Mouse (Mus musculus) hindbrain, embryonic 12.5 days (tissue): ENCODE data around the gene Nlrc5. TPM values are rescaled to one million over a fixed set of nuclear protein-coding genes. Genes with fewer than 3 reads are reported as not detected.
"Not testable (repeated sequence)": the region's sequence is repeated elsewhere in the genome, so short reads cannot be mapped to it uniquely, and the experiment has no call there.

Source experiments
- ATAC-seq: fragments of 200-750 bp; cut with Nextera tagmentation; 2 replicates; pipeline ENCODE4 v1.8.0; 2017; ENCODE audit warnings: moderate TSS enrichment; ENCODE audit not compliant: low FRiP score
- H3K27ac ChIP-seq: fragments of 300-500 bp; sonication (generic); 2 replicates; pipeline ENCODE4 v1.5.1; 2016; ENCODE audit warnings: mild to moderate bottlenecking
- H3K27me3 ChIP-seq: fragments of 300-500 bp; sonication (generic); 2 replicates; pipeline ENCODE4 v1.6.1; 2016; ENCODE audit warnings: mild to moderate bottlenecking
- H3K36me3 ChIP-seq: fragments of 300-500 bp; sonication (generic); 2 replicates; pipeline ENCODE4 v1.6.1; 2016; ENCODE audit warnings: mild to moderate bottlenecking
- H3K4me1 ChIP-seq: fragments of 300-500 bp; sonication (generic); 2 replicates; pipeline ENCODE4 v1.6.1; 2016
- H3K4me2 ChIP-seq: fragments of 300-500 bp; sonication (generic); replicated peaks from 2 replicates; pipeline ENCODE4 v1.6.1; 2016; ENCODE audit warnings: mild to moderate bottlenecking
- H3K4me3 ChIP-seq: fragments of 300-500 bp; sonication (generic); 2 replicates; pipeline ENCODE4 v1.5.1; 2016; ENCODE audit warnings: mild to moderate bottlenecking
- H3K9ac ChIP-seq: fragments of 300-500 bp; sonication (generic); 2 replicates; pipeline ENCODE4 v1.6.1; 2016; ENCODE audit warnings: mild to moderate bottlenecking, moderate library complexity
- H3K9me3 ChIP-seq: fragments of 300-500 bp; sonication (generic); replicated peaks from 2 replicates; pipeline ENCODE4 v1.6.1; 2016; ENCODE audit warnings: mild to moderate bottlenecking
- WGBS: fragments of 180-500 bp; shearing (Covaris S2); methylation state at CpG from one replicate; pipeline ENCODE4 v1.1.7; 2016; 5-methylcytosine and 5-hydroxymethylcytosine counted together
- polyA plus RNA-seq: library from polyadenylated mRNA; unstranded; fragments of >200 nt; fragmentation: Nextera tagmentation; extraction: Ambion mirVana; gene quantifications from 2 replicates; pipeline ENCODE4 v1.2.1, GENCODE M21; 2016

Gene Nlrc5
- polyA plus RNA-seq, 1 experiment from 2014 or later = 0.06 TPM

DNA sequence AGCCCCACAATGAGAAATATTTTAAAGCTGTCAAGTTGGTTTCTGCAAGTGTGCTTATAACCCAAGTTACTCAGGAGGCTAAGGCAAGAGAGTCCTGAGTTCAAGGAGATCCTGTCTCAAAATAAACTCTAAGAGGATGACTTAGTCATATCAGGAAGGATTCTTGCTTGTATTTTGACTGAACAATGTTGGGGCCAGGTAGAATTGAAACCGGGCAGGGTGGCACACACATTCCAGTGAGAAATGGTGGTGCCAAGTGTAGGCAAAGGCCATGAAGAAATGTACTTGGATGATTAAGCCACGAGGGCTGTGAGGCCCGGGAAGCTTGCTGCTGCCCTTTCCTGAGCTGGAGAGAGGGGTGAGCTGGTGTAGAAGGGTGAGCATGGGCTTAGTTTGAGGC is 13.0 kb downstream of the Nlrc5 start:
- H3K4me1 ChIP-seq = no peaks in the 10 kb centered on the region
- no peaks in the 10 kb centered on the region for H3K36me3 ChIP-seq
- ATAC-seq = no peak
- H3K27ac ChIP-seq = no peak overlapping the region
- H3K9me3 ChIP-seq = no peaks in the 10 kb centered on the region
- H3K4me2 ChIP-seq = no peak overlapping the region
- no peak overlapping the region for H3K4me3 ChIP-seq
- no peak overlapping the region for H3K9ac ChIP-seq
- WGBS = 84% methylated on average over 3 of the region's 3 CpGs
- no peaks in the 10 kb centered on the region for H3K27me3 ChIP-seq

DNA sequence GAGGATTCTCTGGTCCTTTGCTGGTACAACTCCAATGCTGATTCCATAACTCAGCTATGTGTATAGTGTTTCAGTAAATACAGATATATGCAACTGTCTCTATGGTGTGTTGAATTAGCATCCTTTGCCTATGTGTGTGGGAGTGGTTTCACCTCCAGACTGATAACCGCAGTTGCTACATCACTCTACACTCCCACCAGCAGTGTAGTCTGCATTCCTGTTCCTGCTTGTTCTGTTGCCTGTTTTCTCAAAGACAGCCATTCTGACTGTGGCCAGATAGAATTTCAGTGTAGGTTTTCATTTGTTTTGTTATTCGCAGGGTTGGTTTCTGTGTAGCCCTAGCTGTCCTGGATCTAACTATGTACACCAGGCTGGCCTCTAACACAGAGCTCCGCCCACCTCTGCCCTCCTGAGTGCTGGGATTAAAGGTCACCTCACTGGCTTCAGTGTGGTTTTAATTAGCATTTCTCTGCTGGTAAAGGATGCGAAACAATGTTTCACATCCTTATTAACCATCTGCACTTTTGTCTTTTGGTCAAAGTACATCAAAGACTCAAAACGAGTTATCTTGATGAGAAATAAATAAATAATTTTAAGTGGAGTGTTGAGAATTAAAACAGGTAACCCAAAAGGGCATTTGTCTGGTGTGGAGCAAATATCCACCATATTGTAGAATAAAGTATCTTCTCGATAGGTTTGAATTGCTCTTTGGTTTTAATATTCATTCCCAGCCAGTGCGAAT is 13.6 kb downstream of the Nlrc5 start:
- Histone ChIP-seq H3K4me1 (no peaks in the 10 kb centered on the region), H3K4me2 (no peak overlapping the region), H3K4me3 (no peak overlapping the region), H3K36me3 (no peaks in the 10 kb centered on the region), H3K27me3 (no peaks in the 10 kb centered on the region), H3K9ac (no peak overlapping the region), H3K27ac (no peak overlapping the region), H3K9me3 (no peaks in the 10 kb centered on the region)
- 77% methylated on average over 7 of the region's 7 CpGs for WGBS
- ATAC-seq = no peak

DNA sequence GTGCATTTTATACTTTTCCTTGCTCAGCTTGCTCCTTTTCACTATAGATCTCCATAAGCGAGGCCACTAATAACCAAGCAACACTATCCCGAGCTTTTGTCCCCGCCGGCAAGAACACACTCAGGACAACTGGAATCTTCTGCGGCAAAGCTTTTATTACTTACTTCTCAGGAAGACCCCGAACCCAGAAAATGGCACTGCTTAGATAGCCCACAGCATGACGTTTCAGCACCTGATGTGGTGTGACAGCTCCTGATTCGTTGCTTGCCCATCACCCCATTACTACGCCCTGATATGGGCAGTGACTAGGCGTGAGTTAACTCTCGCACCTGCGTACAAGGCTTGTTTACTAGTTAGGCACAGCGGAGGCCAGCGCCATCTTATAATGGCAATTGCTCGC is 18.8 kb downstream of the Nlrc5 start:
- H3K9ac ChIP-seq, H3K4me1 ChIP-seq, H3K9me3 ChIP-seq, H3K27ac ChIP-seq, H3K4me3 ChIP-seq, H3K4me2 ChIP-seq, H3K27me3 ChIP-seq, H3K36me3 ChIP-seq, ATAC-seq: not testable (repeated sequence)
- WGBS = 91% methylated on average over 15 of the region's 15 CpGs

DNA sequence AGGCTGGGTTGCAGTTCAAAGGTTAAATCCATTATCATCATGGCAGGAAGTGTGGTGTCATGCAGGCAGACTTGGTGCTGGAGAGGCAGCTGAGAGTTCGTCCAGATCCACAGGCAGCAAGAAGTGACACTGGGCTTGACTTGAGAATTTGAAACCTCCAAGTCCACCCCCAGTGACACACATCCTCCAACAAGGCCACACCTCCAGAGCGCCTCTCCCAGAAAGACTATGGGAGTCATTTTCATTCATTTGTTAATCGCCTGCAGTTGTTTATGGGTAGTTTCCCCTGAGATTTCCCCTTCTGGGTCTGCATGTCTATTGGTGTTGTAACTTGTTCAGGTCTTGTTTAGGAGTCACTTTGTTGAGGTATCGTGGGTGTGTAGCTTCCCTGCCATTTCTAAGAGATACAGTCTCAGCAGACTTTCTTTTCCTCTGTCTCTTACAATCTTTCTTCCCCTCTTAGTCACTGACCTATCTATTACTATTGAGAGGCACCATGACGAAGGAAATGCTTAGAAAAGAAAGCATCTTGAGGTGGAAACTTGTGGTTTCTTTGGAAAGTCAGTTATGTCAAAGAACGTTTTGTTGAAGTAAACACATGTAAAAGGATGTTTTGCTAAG is 19.8 kb downstream of the Nlrc5 start:
- no peak overlapping the region for H3K4me2 ChIP-seq
- H3K4me3 ChIP-seq = no peak overlapping the region
- no peak overlapping the region for H3K27ac ChIP-seq
- no peaks in the 10 kb centered on the region for H3K36me3 ChIP-seq
- no peaks in the 10 kb centered on the region for H3K4me1 ChIP-seq
- WGBS = 85% methylated on average over 6 of the region's 6 CpGs
- H3K9ac ChIP-seq = no peak overlapping the region
- no peaks in the 10 kb centered on the region for H3K27me3 ChIP-seq
- no peaks in the 10 kb centered on the region for H3K9me3 ChIP-seq
- ATAC-seq = no peak

DNA sequence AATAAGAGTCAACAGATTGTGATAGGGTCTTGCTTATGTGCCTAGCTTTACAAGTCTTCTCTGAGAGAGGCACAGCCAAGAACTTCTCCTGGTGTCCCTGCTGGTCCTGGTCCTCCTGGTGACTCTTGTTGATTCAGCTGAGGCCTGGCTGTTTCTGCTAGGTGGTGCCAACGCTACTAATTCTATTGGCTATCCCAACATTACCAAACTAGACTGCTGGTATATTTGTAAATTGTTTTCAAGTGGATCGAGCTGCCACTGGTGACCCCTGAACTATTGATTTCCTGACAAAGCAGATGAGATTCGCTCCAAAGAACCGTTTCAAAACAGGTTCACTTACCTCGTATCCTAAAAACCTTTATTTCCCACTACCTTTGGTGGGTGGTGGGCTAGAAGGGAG is 20.7 kb downstream of the Nlrc5 start:
- Histone ChIP-seq H3K4me3 (no peak overlapping the region), H3K27me3 (no peaks in the 10 kb centered on the region), H3K27ac (no peak overlapping the region), H3K4me1 (no peaks in the 10 kb centered on the region), H3K36me3 (no peaks in the 10 kb centered on the region), H3K4me2 (no peak overlapping the region), H3K9me3 (no peaks in the 10 kb centered on the region), H3K9ac (no peak overlapping the region)
- no peak for ATAC-seq
- 83% methylated on average over 5 of the region's 5 CpGs for WGBS

DNA sequence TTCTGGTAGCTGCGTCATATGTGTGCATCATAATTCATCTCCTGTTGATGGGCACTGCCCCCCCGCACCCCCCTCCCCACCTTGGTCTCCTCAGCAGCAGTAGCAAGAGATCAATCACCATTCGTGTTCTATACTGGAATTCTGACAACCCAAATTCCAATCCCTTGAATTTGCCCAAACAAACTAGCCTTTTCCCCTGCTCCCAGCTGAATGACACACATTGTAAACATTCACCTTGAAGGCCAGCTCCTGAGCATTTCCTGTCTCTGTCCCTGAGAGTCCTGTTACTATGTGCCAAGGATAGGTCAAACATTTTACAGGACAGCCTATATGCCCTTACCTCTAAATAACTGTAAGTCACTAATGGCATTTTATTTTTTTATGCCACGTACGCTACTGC is 21.9 kb downstream of the Nlrc5 start:
- 89% methylated on average over 5 of the region's 5 CpGs for WGBS
- H3K27ac ChIP-seq = no peak overlapping the region
- ATAC-seq = no peak

DNA sequence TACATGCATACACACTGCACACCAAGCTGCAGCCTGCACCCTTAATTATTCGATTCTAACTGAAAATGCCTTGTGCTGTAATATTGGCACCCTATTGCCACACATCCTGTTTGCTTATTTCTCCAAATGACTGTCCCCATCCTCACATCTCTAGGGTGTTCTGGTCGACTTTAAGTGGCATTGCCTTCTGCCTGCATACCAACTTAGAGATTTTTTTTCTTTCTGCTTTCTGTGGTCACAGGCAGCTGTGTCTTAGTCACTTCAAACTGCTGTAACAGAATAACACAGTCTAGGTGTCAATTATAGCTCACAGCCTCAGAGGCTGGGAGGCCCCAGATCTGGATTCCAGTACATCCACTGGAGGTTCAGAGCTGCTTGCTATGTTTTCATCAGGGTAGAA is 24.4 kb downstream of the Nlrc5 start:
- H3K4me3 ChIP-seq = no peak overlapping the region
- 77% methylated on average over 2 of the region's 2 CpGs for WGBS

More for the DNA sequence above, 21.9 kb downstream of the Nlrc5 start:
- H3K27me3 ChIP-seq = no peaks in the 10 kb centered on the region
- no peak overlapping the region for H3K4me2 ChIP-seq
- H3K4me3 ChIP-seq = no peak overlapping the region
- H3K36me3 ChIP-seq = no peaks in the 10 kb centered on the region
- no peaks in the 10 kb centered on the region for H3K9me3 ChIP-seq
- H3K4me1 ChIP-seq = no peaks in the 10 kb centered on the region
- H3K9ac ChIP-seq = no peak overlapping the region

DNA sequence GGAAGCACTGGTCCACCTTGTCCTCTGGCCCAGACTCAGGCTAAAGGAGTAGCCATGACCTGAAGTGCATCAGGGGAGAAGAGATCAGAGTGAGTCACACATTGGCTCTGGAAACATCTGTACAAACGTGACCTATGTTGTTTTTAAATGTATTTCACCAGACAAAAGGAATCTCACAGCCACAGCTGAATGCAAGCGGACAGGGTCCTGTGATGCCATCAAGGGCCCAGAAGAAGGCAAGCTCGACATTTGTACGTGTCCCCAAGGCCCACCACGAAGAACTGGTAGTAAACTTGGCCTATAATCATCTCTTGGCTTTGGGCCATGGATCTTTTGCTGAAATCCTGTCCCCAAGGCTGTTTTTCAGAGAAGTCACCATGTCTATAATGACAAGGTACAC is 35.5 kb downstream of the Nlrc5 start:
- ATAC-seq = no peak
- Histone ChIP-seq H3K9ac (no peak overlapping the region), H3K4me3 (no peak overlapping the region), H3K9me3 (no peaks in the 10 kb centered on the region), H3K4me1 (no peaks in the 10 kb centered on the region), H3K27ac (no peak overlapping the region), H3K36me3 (no peaks in the 10 kb centered on the region), H3K4me2 (no peak overlapping the region), H3K27me3 (no peaks in the 10 kb centered on the region)
- 74% methylated on average over 5 of the region's 5 CpGs for WGBS

More for the DNA sequence above, 24.4 kb downstream of the Nlrc5 start:
- H3K36me3 ChIP-seq = no peaks in the 10 kb centered on the region
- H3K27me3 ChIP-seq = no peaks in the 10 kb centered on the region
- H3K9ac ChIP-seq = no peak overlapping the region
- H3K4me1 ChIP-seq = no peaks in the 10 kb centered on the region
- H3K4me2 ChIP-seq = no peak overlapping the region
- H3K27ac ChIP-seq = no peak overlapping the region
- ATAC-seq = no peak
- no peaks in the 10 kb centered on the region for H3K9me3 ChIP-seq

DNA sequence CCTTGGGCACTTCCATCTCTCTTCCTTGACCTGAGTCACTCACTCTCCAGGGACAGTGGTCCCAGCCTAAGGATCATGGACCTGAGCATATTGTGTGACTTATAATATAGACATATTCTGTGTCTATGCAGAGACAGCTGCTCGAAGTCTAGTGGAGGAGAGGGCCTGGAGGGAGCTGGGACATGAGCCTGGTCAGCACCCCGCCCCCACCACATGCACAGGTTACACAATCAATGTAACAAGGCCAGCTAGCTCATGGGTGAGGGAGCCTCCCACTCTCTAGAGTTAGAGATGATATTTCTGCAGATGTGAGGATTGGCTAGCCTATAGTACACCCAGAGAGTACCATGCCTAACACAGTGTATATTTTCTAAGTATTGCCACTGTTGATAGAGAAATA is 36.6 kb downstream of the Nlrc5 start:
- no peak overlapping the region for H3K4me2 ChIP-seq
- H3K4me1 ChIP-seq = no peaks in the 10 kb centered on the region
- no peak overlapping the region for H3K4me3 ChIP-seq
- no peaks in the 10 kb centered on the region for H3K27me3 ChIP-seq
- no peak overlapping the region for H3K27ac ChIP-seq
- ATAC-seq = no peak
- no peak overlapping the region for H3K9ac ChIP-seq
- no peaks in the 10 kb centered on the region for H3K36me3 ChIP-seq
- WGBS = 64% methylated on average over 2 of the region's 2 CpGs
- no peaks in the 10 kb centered on the region for H3K9me3 ChIP-seq

DNA sequence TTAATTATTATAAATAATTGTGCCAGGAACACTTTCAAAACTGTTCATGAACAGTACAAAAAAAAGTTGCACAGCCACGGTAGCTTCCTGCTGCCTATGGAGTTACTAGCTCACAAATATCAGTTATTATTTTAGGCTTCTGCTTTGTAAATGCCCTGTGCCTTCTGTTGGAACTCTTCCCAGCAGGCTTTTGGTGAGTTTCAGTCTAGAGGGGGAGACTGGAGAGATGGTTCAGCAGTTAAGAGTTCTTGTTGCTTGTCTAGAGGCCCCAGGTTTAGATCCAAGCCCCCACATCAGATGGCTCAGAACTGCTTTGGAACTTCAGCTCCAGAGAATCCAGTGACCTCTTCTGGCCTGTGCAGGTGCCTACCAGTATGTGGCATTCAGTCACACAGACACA is 37.1 kb downstream of the Nlrc5 start:
- Histone ChIP-seq H3K36me3 (no peaks in the 10 kb centered on the region), H3K4me2 (no peak overlapping the region), H3K27ac (no peak overlapping the region), H3K4me3 (no peak overlapping the region), H3K9ac (no peak overlapping the region), H3K4me1 (no peaks in the 10 kb centered on the region), H3K27me3 (no peaks in the 10 kb centered on the region), H3K9me3 (no peaks in the 10 kb centered on the region)
- 92% methylated on average over 1 of the region's 1 CpGs for WGBS
- ATAC-seq = no peak

DNA sequence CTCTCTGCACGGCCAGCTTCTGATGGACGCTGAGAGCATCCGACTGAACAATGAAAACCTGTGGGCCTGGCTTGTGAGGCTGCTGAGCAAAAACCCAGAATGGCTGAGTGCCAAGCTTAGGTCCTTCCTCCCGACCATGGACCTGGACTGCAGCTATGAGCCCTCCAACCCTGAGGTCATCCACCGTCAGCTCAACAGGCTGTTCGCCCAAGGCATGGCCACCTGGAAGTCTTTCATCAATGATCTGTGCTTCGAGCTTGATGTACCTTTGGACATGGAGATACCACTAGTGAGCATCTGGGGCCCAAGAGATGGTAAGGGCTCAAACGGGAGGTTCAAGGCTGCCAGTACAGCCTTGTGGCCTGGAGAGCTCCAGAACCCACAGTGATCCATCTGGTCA is 38.6 kb downstream of the Nlrc5 start:
- H3K27ac ChIP-seq = no peak overlapping the region
- H3K9ac ChIP-seq = no peak overlapping the region
- no peaks in the 10 kb centered on the region for H3K4me1 ChIP-seq
- H3K36me3 ChIP-seq = no peaks in the 10 kb centered on the region
- WGBS = 84% methylated on average over 8 of the region's 8 CpGs
- no peak overlapping the region for H3K4me2 ChIP-seq
- no peak for ATAC-seq
- H3K27me3 ChIP-seq = no peaks in the 10 kb centered on the region
- H3K9me3 ChIP-seq = no peaks in the 10 kb centered on the region
- H3K4me3 ChIP-seq = no peak overlapping the region

DNA sequence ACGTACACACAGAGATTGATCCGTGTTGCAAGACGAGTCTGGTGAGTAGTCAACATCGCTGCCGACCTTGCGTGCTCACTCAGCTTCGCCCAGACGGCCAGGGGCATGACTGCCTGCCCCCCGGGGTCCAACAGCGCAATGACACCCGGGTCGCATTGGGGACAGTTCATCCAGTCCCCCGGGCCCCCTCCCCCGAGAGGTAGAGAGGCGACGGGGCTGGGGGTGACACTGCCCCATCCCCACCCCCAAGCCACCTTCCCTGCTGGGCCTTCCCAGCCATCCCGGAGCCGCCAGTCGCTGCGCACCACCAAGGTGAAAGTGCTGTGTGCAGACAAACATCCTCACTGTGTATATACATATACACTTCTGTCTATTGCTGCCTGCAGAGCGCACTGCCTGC is 39.3 kb downstream of the Nlrc5 start:
- H3K4me1 ChIP-seq = no peaks in the 10 kb centered on the region
- 83% methylated on average over 21 of the region's 21 CpGs for WGBS
- H3K4me3 ChIP-seq = no peak overlapping the region
- H3K9ac ChIP-seq = no peak overlapping the region
- no peaks in the 10 kb centered on the region for H3K36me3 ChIP-seq
- no peak overlapping the region for H3K27ac ChIP-seq
- no peaks in the 10 kb centered on the region for H3K27me3 ChIP-seq
- H3K4me2 ChIP-seq = no peak overlapping the region
- H3K9me3 ChIP-seq = no peaks in the 10 kb centered on the region
- no peak for ATAC-seq

DNA sequence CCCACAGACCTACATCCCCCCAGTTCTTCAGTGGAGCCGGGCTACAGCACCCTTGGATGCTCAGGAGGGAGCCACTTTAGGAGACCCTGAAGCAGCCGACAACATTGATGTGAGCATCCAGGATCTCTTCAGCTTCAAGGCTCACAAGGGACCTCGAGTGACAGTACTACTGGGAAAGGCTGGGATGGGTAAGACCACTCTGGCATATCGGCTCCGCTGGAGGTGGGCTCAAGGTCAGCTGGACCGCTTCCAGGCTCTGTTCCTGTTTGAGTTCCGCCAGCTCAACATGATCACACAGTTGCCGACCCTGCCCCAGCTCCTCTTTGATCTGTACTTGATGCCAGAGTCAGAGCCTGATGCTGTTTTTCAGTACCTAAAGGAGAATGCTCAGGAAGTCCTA is 41.6 kb downstream of the Nlrc5 start:
- ATAC-seq = no peak
- Histone ChIP-seq H3K27me3 (0 out of 2 replicates have a peak, but pooled peaks cover 4% of the 10 kb centered on the region), H3K4me1 (no peaks in the 10 kb centered on the region), H3K36me3 (no peaks in the 10 kb centered on the region), H3K9me3 (no peaks in the 10 kb centered on the region), H3K27ac (no peak overlapping the region), H3K4me3 (no peak overlapping the region), H3K9ac (no peak overlapping the region), H3K4me2 (no peak overlapping the region)
- 80% methylated on average over 8 of the region's 8 CpGs for WGBS
